8 mouse cellular contexts compared by ENCODE assay signal in genomic region chr6:71990371-71990837, GRCm38 (mm10).
DNase-seq lines count a peak whose midpoint lies in the region; ATAC-seq and TF ChIP-seq lines count a peak whose summit lies in the region.

No protein-coding gene starts in this region.

- H3K36me3 ChIP-seq in kidney, embryonic 14.5 days (ENCODE audit: control insufficient read depth, insufficient read depth, low read length), result no peaks in the 10 kb centered on the region
- no peaks in the 10 kb centered on the region for H3K36me3 ChIP-seq in embryonic facial prominence, embryonic 11.5 days (replicated peaks; ENCODE audit: control insufficient read depth, insufficient read depth, low read depth, low read length)
- H3K36me3 ChIP-seq in liver, postnatal 0 days (replicated peaks; ENCODE audit: insufficient read depth, low read length), result no peaks in the 10 kb centered on the region

- no peaks in the 10 kb centered on the region for H3K9me3 ChIP-seq in kidney, embryonic 14.5 days (ENCODE audit: control insufficient read depth, low read length)
- H3K9me3 ChIP-seq in embryonic facial prominence, embryonic 11.5 days (replicated peaks; ENCODE audit: control insufficient read depth, low read length), result no peaks in the 10 kb centered on the region
- H3K9me3 ChIP-seq in liver, postnatal 0 days (ENCODE audit: low read length), result no peaks in the 10 kb centered on the region

- H3K4me1 ChIP-seq in kidney, embryonic 14.5 days (ENCODE audit: control insufficient read depth, insufficient read depth, low read length), result peaks cover 9% of the 10 kb centered on the region
- peaks cover 7% of the 10 kb centered on the region; the same call in 1 of the 2 replicates for H3K4me1 ChIP-seq in embryonic facial prominence, embryonic 11.5 days (ENCODE audit: control insufficient read depth, insufficient read depth, low read length)
- H3K4me1 ChIP-seq in liver, postnatal 0 days (ENCODE audit: insufficient read depth), result peaks cover 43% of the 10 kb centered on the region

- no peak for DNase-seq in kidney, adult 9 months
- DNase-seq in adrenal gland, postnatal 14 days, result peak; percentile 81
- DNase-seq in embryonic facial prominence, embryonic 11.5 days (ENCODE audit: low spot score), result peak; percentile 13
- no peak for DNase-seq in liver, postnatal 0 days
- no peak for DNase-seq in right cerebral cortex, adult 18-20 months
- DNase-seq in kidney, postnatal 36 days, result no peak
- no peak for DNase-seq in lung, postnatal 14 days

- 71% methylated on average over 8 of the region's 8 CpGs for WGBS in kidney, embryonic 14.5 days
- 37% methylated on average over 8 of the region's 8 CpGs for WGBS in embryonic facial prominence, embryonic 11.5 days
- WGBS in liver, postnatal 0 days (ENCODE audit: insufficient replicate concordance), result 57% methylated on average over 8 of the region's 8 CpGs

- H3K4me2 ChIP-seq in kidney, embryonic 14.5 days (replicated peaks; ENCODE audit: low read depth, low read length), result no peak overlapping the region
- no peak overlapping the region for H3K4me2 ChIP-seq in embryonic facial prominence, embryonic 11.5 days (ENCODE audit: low read depth, low read length)
- no peak overlapping the region for H3K4me2 ChIP-seq in liver, postnatal 0 days (ENCODE audit: low read depth, low read length)

- TF ChIP-seq EP300 in liver, postnatal 0 days (IDR thresholded peaks at IDR 0.05; ENCODE audit: low read depth), result no peak

- H3K9ac ChIP-seq in kidney, embryonic 14.5 days (ENCODE audit: low read depth, low read length), result no peak overlapping the region
- no peak overlapping the region for H3K9ac ChIP-seq in embryonic facial prominence, embryonic 11.5 days (replicated peaks; ENCODE audit: low read length)
- H3K9ac ChIP-seq in liver, postnatal 0 days (replicated peaks), result no peak overlapping the region

- no peak for TF ChIP-seq CTCF in liver, postnatal 0 days (IDR thresholded peaks at IDR 0.05; ENCODE audit: low read depth)

- H3K27ac ChIP-seq in kidney, embryonic 14.5 days (ENCODE audit: low read depth, low read length), result peak overlapping the region; percentile 24; the same call in 1 of the 2 replicates
- H3K27ac ChIP-seq in embryonic facial prominence, embryonic 11.5 days (replicated peaks; ENCODE audit: low read depth, low read length), result peak overlapping the region; percentile 52
- H3K27ac ChIP-seq in liver, postnatal 0 days (ENCODE audit: low read depth), result peak overlapping the region; percentile 89

- H3K27me3 ChIP-seq in kidney, embryonic 14.5 days (ENCODE audit: control insufficient read depth, insufficient read depth, low read length), result no peaks in the 10 kb centered on the region
- no peaks in the 10 kb centered on the region for H3K27me3 ChIP-seq in embryonic facial prominence, embryonic 11.5 days (ENCODE audit: control insufficient read depth, insufficient read depth, low read length)
- no peaks in the 10 kb centered on the region for H3K27me3 ChIP-seq in liver, postnatal 0 days (ENCODE audit: insufficient read depth, low read length)

- no peak for ATAC-seq in kidney, embryonic 14.5 days (ENCODE audit: low FRiP score, low TSS enrichment)
- no peak for ATAC-seq in embryonic facial prominence, embryonic 11.5 days (replicated peaks; ENCODE audit: insufficient number of reproducible peaks, low FRiP score, low TSS enrichment, low read depth)
- ATAC-seq in liver, postnatal 0 days, result no peak

- H3K4me3 ChIP-seq in kidney, embryonic 14.5 days (ENCODE audit: low read length), result no peak overlapping the region
- H3K4me3 ChIP-seq in embryonic facial prominence, embryonic 11.5 days (ENCODE audit: low read depth, low read length), result no peak overlapping the region
- no peak overlapping the region for H3K4me3 ChIP-seq in liver, postnatal 0 days (ENCODE audit: low read depth, low read length)

Comparison
In these comparisons a context has a peak if more than half of its experiments do, and no peak if none do; other contexts are left out.
1. H3K27ac ChIP-seq: peak in every context shown above with its lines; median percentile 89 in liver, postnatal 0 days; 52 in embryonic facial prominence, embryonic 11.5 days; 24 in kidney, embryonic 14.5 days.
2. DNase-seq: peak in adrenal gland, postnatal 14 days (single experiment) and embryonic facial prominence, embryonic 11.5 days (single experiment); none in kidney, adult 9 months (single experiment), liver, postnatal 0 days (single experiment), right cerebral cortex, adult 18-20 months (single experiment), kidney, postnatal 36 days (0 of 2) and lung, postnatal 14 days (single experiment).